Mouse (Mus musculus) layer of hippocampus, adult 6 months (tissue): ENCODE measurements around the gene Atf3. TPM values are rescaled to one million over a fixed set of nuclear protein-coding genes. Genes with fewer than 3 reads are reported as not detected.

Experiments
- long read RNA-seq, 2 experiments: library from polyadenylated mRNA; unstranded; transcript quantifications; one replicate each; pipeline ENCODE4 v2.0.0; 2019 to 2020
- polyA plus RNA-seq: library from polyadenylated mRNA; unstranded; fragments of <200 nt; fragmentation: Nextera tagmentation; gene quantifications from 2 replicates; pipeline ENCODE4 v1.2.3, GENCODE M21; 2021

Atf3 gene
- 0.53 and 0.97 TPM in 2 replicates for polyA plus RNA-seq
- long read RNA-seq, experiment 1, partial matches to known transcripts, result 0 of 1 reads
- long read RNA-seq, experiment 1, other reads (novel, unspliced or antisense), result 0 of 1 reads
- long read RNA-seq, experiment 2, transcript Atf3-201 (4 exons, 1,984 nt), result major isoform, 6 of 6 reads
- long read RNA-seq, experiment 2, partial matches to known transcripts, result 0 of 6 reads
- long read RNA-seq, experiment 2, other reads (novel, unspliced or antisense), result 0 of 6 reads

DNA sequence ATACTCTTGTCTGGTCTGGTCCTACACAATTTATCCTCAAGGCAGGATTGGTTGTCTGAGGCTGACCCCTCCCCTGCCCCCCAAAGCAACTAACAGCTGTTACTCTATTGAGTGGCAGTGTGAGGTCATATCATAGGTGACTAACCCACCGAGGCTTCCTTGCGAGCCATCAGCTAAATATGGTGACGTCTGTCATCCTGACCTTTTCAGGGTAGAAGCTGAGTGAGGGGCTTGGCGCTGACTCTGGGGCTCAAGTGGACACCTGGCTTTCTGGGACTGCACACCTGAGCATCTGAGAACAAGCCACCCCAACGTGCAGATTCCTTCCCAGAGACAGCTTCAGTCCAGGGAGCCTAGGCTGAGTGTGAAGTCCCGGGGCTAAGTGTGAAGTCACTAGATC, at the start of gene Atf3:
TSS of gene Atf3 (minus strand) at position 101 of the 400 bp plus-strand sequence.

DNA sequence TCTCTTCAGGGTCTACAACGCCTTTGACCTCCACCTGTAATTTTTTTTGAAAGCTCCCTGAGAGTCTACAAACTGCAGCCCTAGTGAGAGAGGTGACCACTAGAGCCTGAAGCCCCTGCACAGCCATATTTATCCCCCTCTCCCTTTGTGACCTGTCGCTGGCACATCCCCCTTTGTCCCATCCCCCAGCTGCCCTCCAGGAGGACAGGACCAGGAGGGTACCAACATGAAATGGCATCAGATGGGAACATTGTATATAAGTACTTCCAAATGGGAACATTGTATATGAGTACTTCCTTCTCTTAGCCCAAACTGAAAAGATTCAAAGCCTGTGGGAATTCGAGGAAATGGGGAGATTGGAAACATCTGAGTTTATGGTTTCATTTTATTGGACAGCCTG, 53.1 kb downstream of the Atf3 start, which contains the start of gene Fam71a:
TSS of gene Fam71a (minus strand) at position 101 of the 400 bp plus-strand sequence.

Other genes starting within 250 kb of the Atf3 start
- gene Vash2, start 238.7 kb downstream of the Atf3 start, polyA plus RNA-seq, result 0.41 and 0.51 TPM in 2 replicates
- gene Flvcr1, start 191.9 kb downstream of the Atf3 start, polyA plus RNA-seq, result 1.6 and 2.0 TPM in 2 replicates
- 0.84 TPM in 1 of 2 replicates, not detected in the other for gene Spata45, start 181.4 kb downstream of the Atf3 start, polyA plus RNA-seq
- 6.5 and 7.0 TPM in 2 replicates for gene Tatdn3, start 155.1 kb downstream of the Atf3 start, polyA plus RNA-seq
- gene Nsl1, start 155.0 kb downstream of the Atf3 start, polyA plus RNA-seq, result 0.15 and 0.31 TPM in 2 replicates
- 3.1 and 4.5 TPM in 2 replicates for gene Batf3, start 120.2 kb downstream of the Atf3 start, polyA plus RNA-seq
- gene Fam71a, start 53.2 kb downstream of the Atf3 start, polyA plus RNA-seq, result not detected in 2 replicates
- gene Nenf, start 100.2 kb upstream of the Atf3 start, polyA plus RNA-seq, result 390 and 414 TPM in 2 replicates
- 7.3 and 7.8 TPM in 2 replicates for gene Tmem206, start 107.9 kb upstream of the Atf3 start, polyA plus RNA-seq
- 9.7 and 12.3 TPM in 2 replicates for gene Ppp2r5a, start 185.2 kb upstream of the Atf3 start, polyA plus RNA-seq